Mouse (Mus musculus) midbrain, embryonic 15.5 days (tissue): ENCODE measurements at regions not wholly inside any gene's neighbourhood (a gene's known extent, or its start where the extent isn't known, plus 50 kb on each side); places are given as distances from the start of the nearest gene placed in this dataset.

Source experiments
- ATAC-seq: fragments of 200-750 bp; cut with Nextera tagmentation; replicated peaks from 2 replicates; pipeline ENCODE4 v1.8.0; 2017; ENCODE audit warnings: moderate TSS enrichment
- H3K27ac ChIP-seq: fragments of 300-500 bp; sonication (generic); 2 replicates; pipeline ENCODE4 v1.5.1; 2015; ENCODE audit warnings: mild to moderate bottlenecking, inconsistent platforms
- H3K27me3 ChIP-seq: fragments of 300-500 bp; sonication (generic); replicated peaks from 2 replicates; pipeline ENCODE4 v1.6.1; 2015; ENCODE audit warnings: inconsistent platforms
- H3K36me3 ChIP-seq: fragments of 300-500 bp; sonication (generic); replicated peaks from 2 replicates; pipeline ENCODE4 v1.6.1; 2015; ENCODE audit warnings: inconsistent platforms
- H3K4me1 ChIP-seq: fragments of 300-500 bp; sonication (generic); 2 replicates; pipeline ENCODE4 v1.6.1; 2015; ENCODE audit warnings: inconsistent platforms
- H3K4me2 ChIP-seq: fragments of 300-500 bp; sonication (generic); 2 replicates; pipeline ENCODE4 v1.6.1; 2015; ENCODE audit warnings: inconsistent platforms, mild to moderate bottlenecking, moderate library complexity
- H3K4me3 ChIP-seq: fragments of 300-500 bp; sonication (generic); 2 replicates; pipeline ENCODE4 v1.5.1; 2015; ENCODE audit warnings: mild to moderate bottlenecking, inconsistent platforms
- H3K9ac ChIP-seq: fragments of 300-500 bp; sonication (generic); 2 replicates; pipeline ENCODE4 v1.6.1; 2015; ENCODE audit warnings: mild to moderate bottlenecking, inconsistent platforms
- H3K9me3 ChIP-seq: fragments of 300-500 bp; sonication (generic); 2 replicates; pipeline ENCODE4 v1.6.1; 2016; ENCODE audit warnings: inconsistent platforms
- WGBS: fragments of 180-500 bp; shearing (Covaris S2); methylation state at CpG from one replicate; pipeline ENCODE4 v1.1.7; 2015; ENCODE audit warnings: mixed read lengths; 5-methylcytosine and 5-hydroxymethylcytosine counted together

GRCm38 (mm10) chr4:110038696-110039095 lies 60.8 kb downstream of the Dmrta2 start:
- ATAC-seq: no peak
- Histone ChIP-seq H3K9me3 (no peaks in the 10 kb centered on the region), H3K27me3 (no peaks in the 10 kb centered on the region)

GRCm38 (mm10) chr4:110044851-110045618 lies 67.2 kb downstream of the Dmrta2 start:
- Histone ChIP-seq H3K9me3 (no peaks in the 10 kb centered on the region), H3K27ac (no peak overlapping the region), H3K36me3 (no peaks in the 10 kb centered on the region), H3K4me1 (no peaks in the 10 kb centered on the region), H3K27me3 (no peaks in the 10 kb centered on the region), H3K4me3 (no peak overlapping the region), H3K9ac (no peak overlapping the region), H3K4me2 (no peak overlapping the region)
- 0 out of 2 replicates have a peak, but pooled peaks have one; percentile 30 for ATAC-seq
- WGBS: 87% methylated on average over 17 of the region's 17 CpGs

More at GRCm38 (mm10) chr4:110038696-110039095, 60.8 kb downstream of the Dmrta2 start:
- Histone ChIP-seq H3K4me3 (no peak overlapping the region), H3K4me2 (no peak overlapping the region), H3K36me3 (no peaks in the 10 kb centered on the region), H3K27ac (no peak overlapping the region), H3K9ac (no peak overlapping the region), H3K4me1 (no peaks in the 10 kb centered on the region)
- 73% methylated on average over 5 of the region's 5 CpGs for WGBS

GRCm38 (mm10) chr4:110045651-110046269 lies 67.9 kb downstream of the Dmrta2 start:
- Histone ChIP-seq H3K27ac (no peak overlapping the region), H3K9ac (no peak overlapping the region), H3K27me3 (no peaks in the 10 kb centered on the region), H3K4me1 (peaks cover 5% of the 10 kb centered on the region), H3K9me3 (no peaks in the 10 kb centered on the region), H3K36me3 (no peaks in the 10 kb centered on the region), H3K4me2 (no peak overlapping the region), H3K4me3 (no peak overlapping the region)
- 86% methylated on average over 12 of the region's 12 CpGs for WGBS
- no peak for ATAC-seq

GRCm38 (mm10) chr4:110046270-110046651 lies 68.4 kb downstream of the Dmrta2 start:
- Histone ChIP-seq H3K36me3 (no peaks in the 10 kb centered on the region), H3K4me1 (peaks cover 9% of the 10 kb centered on the region), H3K4me2 (no peak overlapping the region), H3K9me3 (no peaks in the 10 kb centered on the region), H3K9ac (no peak overlapping the region), H3K4me3 (no peak overlapping the region), H3K27ac (no peak overlapping the region), H3K27me3 (no peaks in the 10 kb centered on the region)
- no peak for ATAC-seq
- WGBS: 91% methylated on average over 11 of the region's 11 CpGs

GRCm38 (mm10) chr4:110050393-110051280 lies 72.8 kb downstream of the Dmrta2 start:
- peak overlapping the region; percentile 50 for H3K4me3 ChIP-seq
- H3K36me3 ChIP-seq: no peaks in the 10 kb centered on the region
- H3K27me3 ChIP-seq: no peaks in the 10 kb centered on the region
- peak overlapping the region; percentile 89 for H3K4me2 ChIP-seq
- peak overlapping the region; percentile 35 for H3K27ac ChIP-seq
- H3K9ac ChIP-seq: peak overlapping the region; percentile 63
- peaks cover 17% of the 10 kb centered on the region for H3K4me1 ChIP-seq
- peak; percentile 96 for ATAC-seq
- 4% methylated on average over 40 of the region's 40 CpGs for WGBS
- H3K9me3 ChIP-seq: no peaks in the 10 kb centered on the region

GRCm38 (mm10) chr4:110051281-110051665 lies 73.4 kb downstream of the Dmrta2 start:
- Histone ChIP-seq H3K27ac (peak overlapping the region; percentile 35), H3K4me2 (peak overlapping the region; percentile 89), H3K27me3 (no peaks in the 10 kb centered on the region), H3K9ac (peak overlapping the region; percentile 63), H3K4me3 (peak overlapping the region; percentile 50), H3K9me3 (no peaks in the 10 kb centered on the region), H3K36me3 (no peaks in the 10 kb centered on the region), H3K4me1 (peaks cover 17% of the 10 kb centered on the region)
- peak; percentile 74 for ATAC-seq
- 14% methylated on average over 12 of the region's 12 CpGs for WGBS

- Histone ChIP-seq H3K4me3 (no peak overlapping the region), H3K4me1 (peaks cover 17% of the 10 kb centered on the region), H3K27ac (peak overlapping the region; percentile 35; the same call in 1 of the 2 replicates), H3K36me3 (no peaks in the 10 kb centered on the region), H3K9me3 (no peaks in the 10 kb centered on the region), H3K4me2 (no peak overlapping the region), H3K9ac (no peak overlapping the region), H3K27me3 (no peaks in the 10 kb centered on the region)
- ATAC-seq: 0 out of 2 replicates have a peak, but pooled peaks have one; percentile 1
- 55% methylated on average over 10 of the region's 10 CpGs for WGBS
Observed at GRCm38 (mm10) chr4:110051872-110052271, 74.0 kb downstream of the Dmrta2 start.

GRCm38 (mm10) chr4:110052998-110053397 lies 75.1 kb downstream of the Dmrta2 start:
- no peaks in the 10 kb centered on the region for H3K9me3 ChIP-seq
- ATAC-seq: no peak
- H3K27ac ChIP-seq: no peak overlapping the region
- no peak overlapping the region for H3K4me3 ChIP-seq
- 94% methylated on average over 4 of the region's 4 CpGs for WGBS
- no peaks in the 10 kb centered on the region for H3K27me3 ChIP-seq
- no peak overlapping the region for H3K9ac ChIP-seq
- H3K36me3 ChIP-seq: no peaks in the 10 kb centered on the region
- no peak overlapping the region for H3K4me2 ChIP-seq
- H3K4me1 ChIP-seq: peaks cover 17% of the 10 kb centered on the region

- Histone ChIP-seq H3K27ac (no peak overlapping the region), H3K4me2 (no peak overlapping the region), H3K36me3 (no peaks in the 10 kb centered on the region), H3K9me3 (no peaks in the 10 kb centered on the region), H3K27me3 (no peaks in the 10 kb centered on the region), H3K9ac (no peak overlapping the region), H3K4me1 (no peaks in the 10 kb centered on the region), H3K4me3 (no peak overlapping the region)
- ATAC-seq: no peak
- 86% methylated on average over 3 of the region's 3 CpGs for WGBS
Observed at GRCm38 (mm10) chr4:110073836-110074235, 96.0 kb downstream of the Dmrta2 start.

GRCm38 (mm10) chr4:110083371-110083770 lies 105.5 kb downstream of the Dmrta2 start:
- no peak overlapping the region for H3K4me3 ChIP-seq
- no peaks in the 10 kb centered on the region for H3K27me3 ChIP-seq
- H3K9me3 ChIP-seq: no peaks in the 10 kb centered on the region
- ATAC-seq: no peak
- no peak overlapping the region for H3K27ac ChIP-seq
- H3K4me2 ChIP-seq: no peak overlapping the region
- no peak overlapping the region for H3K9ac ChIP-seq
- H3K36me3 ChIP-seq: no peaks in the 10 kb centered on the region
- H3K4me1 ChIP-seq: no peaks in the 10 kb centered on the region

GRCm38 (mm10) chr4:110087570-110088247 lies 109.9 kb downstream of the Dmrta2 start:
- H3K4me2 ChIP-seq: no peak overlapping the region
- WGBS: 27% methylated on average over 9 of the region's 9 CpGs

More at GRCm38 (mm10) chr4:110087570-110088247, 109.9 kb downstream of the Dmrta2 start:
- ATAC-seq: no peak; the same call in 1 of the 2 replicates
- H3K36me3 ChIP-seq: no peaks in the 10 kb centered on the region
- no peaks in the 10 kb centered on the region for H3K9me3 ChIP-seq
- no peaks in the 10 kb centered on the region for H3K27me3 ChIP-seq
- no peak overlapping the region for H3K9ac ChIP-seq
- H3K4me1 ChIP-seq: no peaks in the 10 kb centered on the region
- no peak overlapping the region for H3K4me3 ChIP-seq
- H3K27ac ChIP-seq: no peak overlapping the region
